Mouse (Mus musculus) stomach, embryonic 16.5 days (tissue): ENCODE measurements around the gene Tmprss4. TPM values are rescaled to one million over a fixed set of nuclear protein-coding genes. Genes with fewer than 3 reads are reported as not detected.
A peak's percentile ranks its signal among the peaks of the same experiment; 100 is the strongest.

Source experiments
- ATAC-seq: fragments of 200-750 bp; cut with Nextera tagmentation; 2 replicates; pipeline ENCODE4 v1.8.0; 2017; ENCODE audit warnings: moderate number of reproducible peaks, moderate TSS enrichment; ENCODE audit not compliant: insufficient read depth, low FRiP score
- H3K27ac ChIP-seq: fragments of 300-500 bp; sonication (generic); 2 replicates; pipeline ENCODE4 v1.5.1; 2014; ENCODE audit warnings: low read length
- H3K27me3 ChIP-seq: fragments of 300-500 bp; sonication (generic); 2 replicates; pipeline ENCODE4 v1.6.1; 2014; ENCODE audit warnings: low read length, control low read depth, mixed read lengths; ENCODE audit not compliant: control insufficient read depth, insufficient read depth
- H3K36me3 ChIP-seq: fragments of 300-500 bp; sonication (generic); 2 replicates; pipeline ENCODE4 v1.6.1; 2014; ENCODE audit warnings: low read length; ENCODE audit not compliant: control insufficient read depth, insufficient read depth
- H3K4me1 ChIP-seq: fragments of 300-500 bp; sonication (generic); 2 replicates; pipeline ENCODE4 v1.6.1; 2014; ENCODE audit warnings: low read length, control low read depth, mixed read lengths; ENCODE audit not compliant: control insufficient read depth, insufficient read depth
- H3K4me2 ChIP-seq: fragments of 300-500 bp; sonication (generic); 2 replicates; pipeline ENCODE4 v1.6.1; 2014; ENCODE audit warnings: low read depth, low read length, mixed read lengths
- H3K4me3 ChIP-seq: fragments of 300-500 bp; sonication (generic); replicated peaks from 2 replicates; pipeline ENCODE4 v1.5.1; 2014; ENCODE audit warnings: mild to moderate bottlenecking, low read length
- H3K9ac ChIP-seq: fragments of 300-500 bp; sonication (generic); 2 replicates; pipeline ENCODE4 v1.6.1; 2014; ENCODE audit warnings: low read length
- H3K9me3 ChIP-seq: fragments of 300-500 bp; sonication (generic); replicated peaks from 2 replicates; pipeline ENCODE4 v1.6.1; 2016; ENCODE audit warnings: low read length, control low read depth; ENCODE audit not compliant: control insufficient read depth
- whole genome bisulfite sequencing: fragments of 180-500 bp; shearing (Covaris S2); extraction: QIAGEN DNeasy Blood & Tissue Kit; methylation state at CpG from one replicate; pipeline ENCODE4 v1.1.7; 2014; 5-methylcytosine and 5-hydroxymethylcytosine counted together
- polyA plus RNA-seq: library from polyadenylated mRNA; unstranded; fragments of >200 nt; fragmentation: Nextera tagmentation; extraction: Ambion mirVana; gene quantifications from 2 replicates; pipeline ENCODE4 v1.2.1, GENCODE M21; 2015

The Tmprss4 gene
- polyA plus RNA-seq, 1 experiment from 2014 or later: 31.5 TPM

DNA sequence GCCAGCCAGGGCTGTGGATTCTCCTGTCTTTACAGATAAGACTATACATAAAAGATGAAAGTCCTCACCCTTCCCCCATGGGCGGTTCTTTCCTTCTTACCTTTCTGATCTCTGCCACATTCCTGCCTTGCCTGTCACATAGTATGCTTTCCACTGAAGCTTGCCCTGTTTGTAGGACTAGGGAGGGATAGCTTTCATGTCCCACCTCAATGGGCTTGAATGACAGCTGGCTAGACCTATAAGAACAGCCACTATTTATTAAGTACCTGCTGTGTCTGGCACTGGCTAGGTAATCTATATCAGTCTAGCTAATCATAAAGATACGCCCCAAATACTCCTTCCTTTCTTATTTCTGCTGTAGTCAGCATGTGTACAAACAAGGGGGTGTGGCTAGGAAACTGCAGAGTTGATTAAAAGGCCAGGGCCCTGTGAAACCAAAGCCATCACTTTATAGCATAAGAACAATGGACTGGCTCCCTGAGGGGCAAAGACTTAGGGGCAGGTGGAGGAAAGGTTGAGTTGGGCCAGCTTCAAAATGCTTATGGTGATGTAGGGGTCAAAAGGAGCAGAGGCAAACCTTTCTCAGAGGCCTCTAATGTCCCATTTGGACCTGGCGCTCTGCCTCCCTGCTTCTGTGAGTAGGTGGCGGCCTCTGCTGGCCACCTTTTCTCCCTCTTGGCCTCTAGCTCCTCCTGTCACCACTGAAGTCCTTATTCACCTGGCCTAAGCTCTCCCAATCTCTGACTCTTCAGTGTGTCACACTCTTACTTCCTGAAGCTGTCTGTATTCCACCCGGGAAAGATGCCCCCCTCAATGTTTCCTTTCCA lies 70.2 kb downstream of the Tmprss4 start:
- no peak overlapping the region; the same call in 1 of the 2 replicates for H3K27ac ChIP-seq
- 23% methylated on average over 5 of the region's 5 CpGs for whole genome bisulfite sequencing
- ATAC-seq: peak; percentile 41; the same call in 1 of the 2 replicates
- peaks cover 35% of the 10 kb centered on the region for H3K27me3 ChIP-seq
- no peaks in the 10 kb centered on the region for H3K36me3 ChIP-seq
- H3K4me2 ChIP-seq: no peak overlapping the region
- peaks cover 10% of the 10 kb centered on the region for H3K4me1 ChIP-seq
- H3K9me3 ChIP-seq: no peaks in the 10 kb centered on the region
- no peak overlapping the region for H3K9ac ChIP-seq
- no peak overlapping the region for H3K4me3 ChIP-seq

DNA sequence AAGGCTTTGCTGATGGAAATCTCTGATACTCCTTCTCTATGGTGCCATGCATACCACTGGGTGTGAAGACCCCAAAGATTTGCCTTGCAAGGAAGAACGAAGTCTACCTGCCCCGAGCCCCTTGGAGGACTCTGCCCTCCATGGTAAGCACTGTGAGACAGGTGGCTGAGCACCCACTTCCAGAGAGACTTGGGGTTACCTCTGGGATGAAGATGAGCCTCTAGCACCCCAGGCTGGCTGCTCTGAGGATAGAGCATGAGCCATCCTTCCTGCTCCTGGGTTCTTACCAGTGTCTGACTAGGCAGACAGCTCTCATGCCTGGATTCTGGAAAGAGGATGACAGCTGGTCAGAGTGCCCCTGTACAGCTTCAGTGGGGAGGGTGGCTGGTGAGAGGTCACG lies 73.8 kb downstream of the Tmprss4 start:
- peaks cover 7% of the 10 kb centered on the region for H3K27me3 ChIP-seq
- 82% methylated on average over 3 of the region's 3 CpGs for WGBS
- H3K9ac ChIP-seq: no peak overlapping the region
- H3K27ac ChIP-seq: no peak overlapping the region
- peaks cover 10% of the 10 kb centered on the region; the same call in 1 of the 2 replicates for H3K4me1 ChIP-seq
- H3K4me3 ChIP-seq: no peak overlapping the region
- H3K36me3 ChIP-seq: no peaks in the 10 kb centered on the region
- H3K9me3 ChIP-seq: no peaks in the 10 kb centered on the region
- no peak overlapping the region for H3K4me2 ChIP-seq
- ATAC-seq: no peak

DNA sequence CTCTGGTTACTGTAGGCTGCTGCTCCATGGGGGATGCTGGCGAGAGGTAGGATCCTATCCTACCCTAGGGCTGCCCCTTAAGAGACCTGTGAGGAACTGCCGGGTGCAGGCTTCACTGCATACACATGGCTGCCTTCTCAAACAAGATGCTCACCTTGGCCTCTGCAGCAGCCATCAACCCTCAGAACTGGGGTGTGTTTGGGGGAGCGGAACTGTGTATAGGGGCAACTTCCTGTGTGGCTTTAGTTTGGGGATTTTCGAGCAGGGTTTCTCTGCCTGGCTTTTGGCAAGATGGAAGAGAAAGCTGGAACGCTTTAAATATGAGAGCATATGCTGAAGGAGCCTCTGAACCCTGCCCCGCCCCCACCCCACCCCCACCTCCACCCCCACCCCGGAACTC lies 77.0 kb downstream of the Tmprss4 start:
- Histone ChIP-seq H3K27ac (no peak overlapping the region), H3K4me2 (no peak overlapping the region), H3K4me1 (0 out of 2 replicates have a peak, but pooled peaks cover 2% of the 10 kb centered on the region), H3K27me3 (no peaks in the 10 kb centered on the region), H3K9me3 (no peaks in the 10 kb centered on the region), H3K4me3 (no peak overlapping the region), H3K9ac (no peak overlapping the region), H3K36me3 (no peaks in the 10 kb centered on the region)
- ATAC-seq: no peak
- 55% methylated on average over 7 of the region's 7 CpGs for WGBS

DNA sequence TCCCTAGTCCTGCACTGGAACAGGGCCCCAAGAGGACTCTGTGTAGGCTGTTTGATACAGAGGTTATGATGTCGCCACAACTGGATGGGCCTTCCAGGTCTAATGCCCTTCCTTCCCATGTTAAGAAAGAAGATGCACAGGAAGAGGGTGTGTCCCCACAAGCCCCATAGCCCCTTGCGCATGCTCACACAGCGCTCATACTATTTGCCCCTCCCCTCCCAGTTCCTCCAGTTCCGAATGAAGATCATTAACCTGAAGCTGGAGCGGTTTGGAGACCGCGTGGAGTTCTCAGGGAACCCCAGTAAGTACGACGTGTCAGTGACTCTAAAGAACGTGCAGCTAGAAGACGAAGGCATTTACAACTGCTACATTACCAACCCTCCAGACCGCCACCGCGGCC lies 78.7 kb downstream of the Tmprss4 start:
- 90% methylated on average over 14 of the region's 14 CpGs for WGBS
- no peaks in the 10 kb centered on the region for H3K9me3 ChIP-seq

More for the DNA sequence above, 78.7 kb downstream of the Tmprss4 start:
- Histone ChIP-seq H3K4me1 (0 out of 2 replicates have a peak, but pooled peaks cover 2% of the 10 kb centered on the region), H3K36me3 (no peaks in the 10 kb centered on the region), H3K27me3 (no peaks in the 10 kb centered on the region), H3K27ac (no peak overlapping the region), H3K4me2 (no peak overlapping the region), H3K9ac (no peak overlapping the region), H3K4me3 (no peak overlapping the region)
- no peak for ATAC-seq

Other genes starting within 250 kb of the Tmprss4 start
- 24.8 and 27.5 TPM in 2 replicates for gene Ube4a, start 238.5 kb downstream of the Tmprss4 start, polyA plus RNA-seq
- 0.75 and 0.76 TPM in 2 replicates for gene Cd3g, start 223.7 kb downstream of the Tmprss4 start, polyA plus RNA-seq
- 0.19 TPM in 1 of 2 replicates, not detected in the other for gene Cd3d, start 222.3 kb downstream of the Tmprss4 start, polyA plus RNA-seq
- 0.95 and 1.6 TPM in 2 replicates for gene Cd3e, start 194.5 kb downstream of the Tmprss4 start, polyA plus RNA-seq
- 46.2 and 59.3 TPM in 2 replicates for gene Mpzl2, start 164.3 kb downstream of the Tmprss4 start, polyA plus RNA-seq
- gene Mpzl3, start 148.9 kb downstream of the Tmprss4 start, polyA plus RNA-seq: 15.7 and 24.6 TPM in 2 replicates
- 19.0 and 19.7 TPM in 2 replicates for gene Jaml, start 124.9 kb downstream of the Tmprss4 start, polyA plus RNA-seq
- 3.0 and 3.5 TPM in 2 replicates for gene Scn2b, start 86.3 kb downstream of the Tmprss4 start, polyA plus RNA-seq
- 0.37 and 0.54 TPM in 2 replicates for gene Scn4b, start 65.7 kb downstream of the Tmprss4 start, polyA plus RNA-seq
- gene BC049352, start 22.1 kb downstream of the Tmprss4 start, polyA plus RNA-seq: 0.27 TPM in 1 of 2 replicates, not detected in the other
- 1.6 and 1.7 TPM in 2 replicates for gene Il10ra, start 65.1 kb upstream of the Tmprss4 start, polyA plus RNA-seq
- gene Tmprss13, start 115.0 kb upstream of the Tmprss4 start, polyA plus RNA-seq: 8.2 and 12.8 TPM in 2 replicates
- gene Fxyd6, start 166.1 kb upstream of the Tmprss4 start, polyA plus RNA-seq: 63.1 and 66.3 TPM in 2 replicates
- gene Fxyd2, start 195.6 kb upstream of the Tmprss4 start, polyA plus RNA-seq: 2.0 and 2.5 TPM in 2 replicates
- gene Dscaml1, start 222.5 kb upstream of the Tmprss4 start, polyA plus RNA-seq: 0.30 and 0.35 TPM in 2 replicates